Mouse (Mus musculus) embryonic fibroblast, embryonic 13.5 days (primary cell): ENCODE results near the gene Tspyl3. TPM values are rescaled to one million over a fixed set of nuclear protein-coding genes. Genes with fewer than 3 reads are reported as not detected.

ENCODE experiments used
- H3K27ac ChIP-seq: 2 replicates; pipeline ENCODE4 v1.5.1; 2012; ENCODE audit warnings: low read length, control low read depth, inconsistent platforms; ENCODE audit not compliant: insufficient read depth
- H3K4me1 ChIP-seq: 2 replicates; pipeline ENCODE4 v1.6.1; 2011; ENCODE audit warnings: low read length; ENCODE audit not compliant: control insufficient read depth, insufficient read depth
- H3K4me3 ChIP-seq: 2 replicates; pipeline ENCODE4 v1.5.1; 2011; ENCODE audit warnings: mild to moderate bottlenecking, control low read depth, low read length; ENCODE audit not compliant: insufficient read depth
- CTCF ChIP-seq: IDR thresholded peaks from 2 replicates; pipeline ENCODE4 v1.5.1; 2011; ENCODE audit warnings: mild to moderate bottlenecking, control low read depth, low read length, moderate library complexity, borderline replicate concordance; ENCODE audit not compliant: insufficient read depth
- POLR2A ChIP-seq: IDR thresholded peaks from 2 replicates; pipeline ENCODE4 v1.6.1; 2011; ENCODE audit warnings: low read depth, mild to moderate bottlenecking, control low read depth, low read length, moderate library complexity
- polyA plus RNA-seq: library from polyadenylated mRNA; stranded (reverse); fragments of >200 nt; gene quantifications from 2 replicates; pipeline ENCODE4 v1.2.4, GENCODE M21; 2011; ENCODE audit warnings: low read depth; ENCODE audit not compliant: missing spikeins, insufficient read length

Gene Tspyl3
- polyA plus RNA-seq, 1 experiment: 5.3 TPM

GRCm38 (mm10) chr2:153227959-153228358 lies 2.7 kb upstream of the Tspyl3 start:
- Histone ChIP-seq H3K4me3 (no peak overlapping the region), H3K4me1 (no peaks in the 10 kb centered on the region), H3K27ac (no peak overlapping the region)
- TF ChIP-seq CTCF: no peak
- no peak for TF ChIP-seq POLR2A

- Histone ChIP-seq H3K27ac (no peak overlapping the region), H3K4me1 (no peaks in the 10 kb centered on the region), H3K4me3 (peak overlapping the region; percentile 36)
- no peak for TF ChIP-seq POLR2A
- no peak for TF ChIP-seq CTCF
Measured at GRCm38 (mm10) chr2:153225595-153225953, 333 bp upstream of the Tspyl3 start.

GRCm38 (mm10) chr2:153222566-153222965 lies 2.7 kb downstream of the Tspyl3 start:
- TF ChIP-seq CTCF: no peak
- TF ChIP-seq POLR2A: no peak
- Histone ChIP-seq H3K4me3 (no peak overlapping the region), H3K27ac (no peak overlapping the region), H3K4me1 (no peaks in the 10 kb centered on the region)

GRCm38 (mm10) chr2:153222130-153222529 lies 3.1 kb downstream of the Tspyl3 start:
- Histone ChIP-seq H3K4me3 (no peak overlapping the region), H3K4me1 (no peaks in the 10 kb centered on the region), H3K27ac (no peak overlapping the region)
- TF ChIP-seq CTCF: no peak
- TF ChIP-seq POLR2A: no peak

- no peak for TF ChIP-seq POLR2A
- TF ChIP-seq CTCF: no peak
- Histone ChIP-seq H3K27ac (no peak overlapping the region), H3K4me3 (no peak overlapping the region), H3K4me1 (no peaks in the 10 kb centered on the region)
Measured at GRCm38 (mm10) chr2:153221620-153222019, 3.6 kb downstream of the Tspyl3 start.

GRCm38 (mm10) chr2:153218516-153218915 lies 6.7 kb downstream of the Tspyl3 start:
- H3K4me3 ChIP-seq: no peak overlapping the region
- TF ChIP-seq CTCF (no peak), POLR2A (no peak)

GRCm38 (mm10) chr2:153217826-153218340 lies 7.4 kb downstream of the Tspyl3 start:
- Histone ChIP-seq H3K4me1 (peaks cover 2% of the 10 kb centered on the region; the same call in 1 of the 2 replicates), H3K4me3 (no peak overlapping the region), H3K27ac (no peak overlapping the region)
- TF ChIP-seq CTCF (no peak), POLR2A (no peak)

More at GRCm38 (mm10) chr2:153218516-153218915, 6.7 kb downstream of the Tspyl3 start:
- Histone ChIP-seq H3K27ac (no peak overlapping the region), H3K4me1 (peaks cover 2% of the 10 kb centered on the region; the same call in 1 of the 2 replicates)

GRCm38 (mm10) chr2:153215421-153215820 lies 9.8 kb downstream of the Tspyl3 start:
- no peak for TF ChIP-seq CTCF
- no peak for TF ChIP-seq POLR2A
- Histone ChIP-seq H3K27ac (no peak overlapping the region), H3K4me3 (no peak overlapping the region), H3K4me1 (peaks cover 2% of the 10 kb centered on the region; the same call in 1 of the 2 replicates)

- TF ChIP-seq POLR2A: no peak
- TF ChIP-seq CTCF: no peak
- H3K4me1 ChIP-seq: peaks cover 2% of the 10 kb centered on the region; the same call in 1 of the 2 replicates
Measured at GRCm38 (mm10) chr2:153214771-153215259, 10.4 kb downstream of the Tspyl3 start.

GRCm38 (mm10) chr2:153213351-153213750 lies 11.9 kb downstream of the Tspyl3 start:
- H3K4me1 ChIP-seq: peaks cover 2% of the 10 kb centered on the region; the same call in 1 of the 2 replicates
- H3K4me3 ChIP-seq: no peak overlapping the region
- H3K27ac ChIP-seq: no peak overlapping the region
- no peak for TF ChIP-seq CTCF
- TF ChIP-seq POLR2A: no peak

More at GRCm38 (mm10) chr2:153214771-153215259, 10.4 kb downstream of the Tspyl3 start:
- Histone ChIP-seq H3K4me3 (no peak overlapping the region), H3K27ac (no peak overlapping the region)

- Histone ChIP-seq H3K27ac (no peak overlapping the region), H3K4me1 (peaks cover 2% of the 10 kb centered on the region; the same call in 1 of the 2 replicates), H3K4me3 (no peak overlapping the region)
- TF ChIP-seq CTCF (no peak), POLR2A (no peak)
Measured at GRCm38 (mm10) chr2:153211451-153211850, 13.8 kb downstream of the Tspyl3 start.
